Mouse (Mus musculus) hindbrain, postnatal 0 days (tissue): ENCODE results near the gene Abca14. TPM values are rescaled to one million over a fixed set of nuclear protein-coding genes. Genes with fewer than 3 reads are reported as not detected.

Experiments
- ATAC-seq: fragments of 200-750 bp; cut with Nextera tagmentation; 2 replicates; pipeline ENCODE4 v1.8.0; 2017; ENCODE audit warnings: mild to moderate bottlenecking, moderate TSS enrichment, moderate library complexity
- DNase-seq: peaks from one replicate; pipeline ENCODE4 v3.0.0-alpha.2; 2015; ENCODE audit warnings: low spot score
- H3K27ac ChIP-seq: fragments of 300-500 bp; sonication (generic); 2 replicates; pipeline ENCODE4 v1.5.1; 2014; ENCODE audit warnings: mild to moderate bottlenecking
- H3K27me3 ChIP-seq: fragments of 300-500 bp; sonication (generic); 2 replicates; pipeline ENCODE4 v1.6.1; 2014; ENCODE audit warnings: low read length, mixed read lengths; ENCODE audit not compliant: insufficient read depth
- H3K36me3 ChIP-seq: fragments of 300-500 bp; sonication (generic); 2 replicates; pipeline ENCODE4 v1.6.1; 2014; ENCODE audit warnings: low read length, mixed read lengths; ENCODE audit not compliant: insufficient read depth
- H3K4me1 ChIP-seq: fragments of 300-500 bp; sonication (generic); 2 replicates; pipeline ENCODE4 v1.6.1; 2014; ENCODE audit warnings: antibody characterized with exemption, low read length, mixed read lengths; ENCODE audit not compliant: insufficient read depth
- H3K4me2 ChIP-seq: fragments of 300-500 bp; sonication (generic); 2 replicates; pipeline ENCODE4 v1.6.1; 2014; ENCODE audit warnings: low read depth, mild to moderate bottlenecking, low read length, moderate library complexity, mixed read lengths
- H3K4me3 ChIP-seq: fragments of 300-500 bp; sonication (generic); 2 replicates; pipeline ENCODE4 v1.5.1; 2014; ENCODE audit warnings: low read length
- H3K9ac ChIP-seq: fragments of 300-500 bp; sonication (generic); replicated peaks from 2 replicates; pipeline ENCODE4 v1.6.1; 2014; ENCODE audit warnings: mild to moderate bottlenecking, low read length, moderate library complexity, mixed read lengths
- H3K9me3 ChIP-seq: fragments of 300-500 bp; sonication (generic); 2 replicates; pipeline ENCODE4 v1.6.1; 2016; ENCODE audit warnings: low read length, mixed read lengths
- CTCF ChIP-seq: IDR thresholded peaks from 2 replicates; pipeline ENCODE4 v1.5.1; 2016; ENCODE audit warnings: antibody characterized with exemption, control low read depth, low read depth
- WGBS: fragments of 180-500 bp; shearing (Covaris S2); extraction: QIAGEN DNeasy Blood & Tissue Kit; methylation state at CpG from one replicate; pipeline ENCODE4 v1.1.7; 2014; 5-methylcytosine and 5-hydroxymethylcytosine counted together
- polyA plus RNA-seq: library from polyadenylated mRNA; unstranded; fragments of >200 nt; fragmentation: Nextera tagmentation; extraction: Ambion mirVana; gene quantifications from 2 replicates; pipeline ENCODE4 v1.2.1, GENCODE M21; 2015
- total RNA-seq: library from RNA; depleted of rRNA; stranded (reverse); fragments of >200 nt; gene quantifications from 2 replicates; pipeline ENCODE4 v1.2.3, GENCODE M21; 2014

Gene Abca14
- total and polyA plus RNA-seq, 2 experiments from 2014 or later: not detected

DNA sequence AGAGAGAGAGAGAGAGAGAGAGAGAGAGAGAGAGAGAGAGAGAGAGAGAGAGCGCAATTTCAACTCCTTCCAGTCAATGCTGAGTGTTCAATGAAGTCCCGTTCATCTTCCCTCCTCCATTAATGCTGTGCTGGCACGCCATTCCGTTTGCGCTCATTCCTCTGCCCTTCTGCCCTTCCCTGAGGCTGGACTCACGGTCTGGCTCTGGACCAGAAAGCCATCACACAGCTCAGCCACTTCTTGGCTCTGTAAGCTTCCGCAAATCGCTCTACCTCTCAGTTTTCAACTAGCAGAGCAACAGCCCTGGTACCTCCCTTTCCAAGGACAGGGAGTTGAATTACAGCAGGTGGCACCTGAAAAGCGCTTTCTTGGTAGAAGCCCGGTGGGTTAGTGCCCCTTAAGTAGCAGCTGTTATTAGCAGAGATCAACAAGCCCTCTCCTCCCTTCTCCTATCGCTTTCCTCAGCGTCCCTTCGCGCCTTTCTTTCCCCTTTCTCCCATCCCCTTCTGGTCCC is 2.5 kb upstream of the Abca14 start:
- 3% methylated on average over 14 of the region's 14 CpGs for WGBS
- Histone ChIP-seq H3K4me1 (no peaks in the 10 kb centered on the region), H3K36me3 (no peaks in the 10 kb centered on the region), H3K27ac (no peak overlapping the region), H3K27me3 (no peaks in the 10 kb centered on the region), H3K9ac (0 out of 2 replicates have a peak overlapping the region, but pooled peaks have one; percentile 3), H3K4me3 (peak overlapping the region; percentile 34), H3K9me3 (no peaks in the 10 kb centered on the region), H3K4me2 (peak overlapping the region; percentile 55)
- no peak for ATAC-seq
- no peak for TF ChIP-seq CTCF
- DNase-seq: peak; percentile 43

GRCm38 (mm10) chr7:120201771-120202170 is 2.0 kb upstream of the Abca14 start, which contains the start of gene Crym:
Crym (minus strand) TSS chr7:120202111.
- H3K36me3 ChIP-seq: no peaks in the 10 kb centered on the region
- 0 out of 2 replicates have a peak within 1 kb of the TSS, but pooled peaks have one; percentile 3 for H3K9ac ChIP-seq
- ATAC-seq: no peak
- H3K4me1 ChIP-seq: no peaks in the 10 kb centered on the region
- H3K9me3 ChIP-seq: no peaks in the 10 kb centered on the region
- no peaks in the 10 kb centered on the region for H3K27me3 ChIP-seq
- WGBS: 3% methylated on average over 24 of the region's 26 CpGs
- TF ChIP-seq CTCF: no peak
- peak within 1 kb of the TSS; percentile 34 for H3K4me3 ChIP-seq
- no peak within 1 kb of the TSS for H3K27ac ChIP-seq
- H3K4me2 ChIP-seq: peak within 1 kb of the TSS; percentile 55
- no peak for DNase-seq

DNA sequence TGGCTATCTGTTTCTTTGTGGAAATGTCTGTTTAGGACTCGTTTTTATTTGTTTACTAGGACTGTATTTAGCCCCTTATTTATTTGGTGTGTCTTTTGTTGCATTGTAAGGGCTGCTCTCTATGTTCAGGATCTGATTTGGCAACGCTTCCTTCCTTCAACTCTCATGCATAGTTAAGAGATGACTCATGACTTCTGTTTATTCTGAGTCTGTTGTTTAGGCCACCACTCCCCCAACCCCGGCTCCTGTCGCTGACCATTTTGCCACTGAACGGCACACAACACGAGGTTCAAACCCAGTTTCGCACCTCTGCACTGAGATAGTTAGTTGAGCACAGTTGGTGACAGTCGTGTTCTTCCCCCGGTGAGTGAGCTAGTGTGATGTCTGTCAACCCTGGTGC is 2.2 kb downstream of the Abca14 start:
- TF ChIP-seq CTCF: no peak
- ATAC-seq (no peak), DNase-seq (no peak)
- H3K36me3 ChIP-seq: no peaks in the 10 kb centered on the region
- H3K27ac ChIP-seq: no peak overlapping the region
- H3K4me3 ChIP-seq: no peak overlapping the region
- no peaks in the 10 kb centered on the region for H3K4me1 ChIP-seq
- H3K27me3 ChIP-seq: no peaks in the 10 kb centered on the region
- no peak overlapping the region for H3K4me2 ChIP-seq
- no peak overlapping the region for H3K9ac ChIP-seq
- 60% methylated on average over 9 of the region's 9 CpGs for WGBS
- no peaks in the 10 kb centered on the region for H3K9me3 ChIP-seq

- H3K36me3 ChIP-seq: no peaks in the 10 kb centered on the region
- no peaks in the 10 kb centered on the region for H3K4me1 ChIP-seq
- H3K4me3 ChIP-seq: no peak overlapping the region
- ATAC-seq: no peak
- DNase-seq: peak; percentile 19
- no peaks in the 10 kb centered on the region for H3K9me3 ChIP-seq
- no peak overlapping the region for H3K27ac ChIP-seq
- no peak overlapping the region for H3K4me2 ChIP-seq
- H3K27me3 ChIP-seq: no peaks in the 10 kb centered on the region
- no peak overlapping the region for H3K9ac ChIP-seq
- TF ChIP-seq CTCF: no peak
These were observed 24.8 kb downstream of the Abca14 start for GRCm38 (mm10) chr7:120228541-120228940.

DNA sequence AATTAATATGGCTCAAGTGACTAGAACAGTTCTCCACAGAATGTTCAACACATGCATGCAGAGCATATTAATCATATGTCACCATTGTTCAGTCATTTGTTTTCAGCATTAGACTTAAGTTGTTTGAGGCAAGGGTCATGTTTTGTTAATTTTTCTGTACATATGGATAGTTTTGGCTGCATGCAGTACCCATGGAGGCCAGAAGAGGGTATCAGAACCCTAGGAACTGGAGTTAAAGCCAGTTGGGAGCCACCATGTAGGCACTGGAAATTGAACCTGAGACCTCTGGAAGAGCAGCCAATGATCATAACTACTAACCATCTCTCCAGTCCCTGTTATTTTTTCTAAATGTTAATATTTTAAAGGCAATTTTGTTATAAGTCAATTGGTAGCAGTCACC is 37.3 kb downstream of the Abca14 start:
- H3K36me3 ChIP-seq: no peaks in the 10 kb centered on the region
- no peaks in the 10 kb centered on the region for H3K4me1 ChIP-seq
- H3K9me3 ChIP-seq: no peaks in the 10 kb centered on the region
- peak; percentile 46 for TF ChIP-seq CTCF
- no peak overlapping the region for H3K4me2 ChIP-seq
- no peak overlapping the region for H3K9ac ChIP-seq
- H3K27ac ChIP-seq: no peak overlapping the region
- DNase-seq (no peak), ATAC-seq (no peak)
- H3K4me3 ChIP-seq: no peak overlapping the region
- H3K27me3 ChIP-seq: no peaks in the 10 kb centered on the region

DNA sequence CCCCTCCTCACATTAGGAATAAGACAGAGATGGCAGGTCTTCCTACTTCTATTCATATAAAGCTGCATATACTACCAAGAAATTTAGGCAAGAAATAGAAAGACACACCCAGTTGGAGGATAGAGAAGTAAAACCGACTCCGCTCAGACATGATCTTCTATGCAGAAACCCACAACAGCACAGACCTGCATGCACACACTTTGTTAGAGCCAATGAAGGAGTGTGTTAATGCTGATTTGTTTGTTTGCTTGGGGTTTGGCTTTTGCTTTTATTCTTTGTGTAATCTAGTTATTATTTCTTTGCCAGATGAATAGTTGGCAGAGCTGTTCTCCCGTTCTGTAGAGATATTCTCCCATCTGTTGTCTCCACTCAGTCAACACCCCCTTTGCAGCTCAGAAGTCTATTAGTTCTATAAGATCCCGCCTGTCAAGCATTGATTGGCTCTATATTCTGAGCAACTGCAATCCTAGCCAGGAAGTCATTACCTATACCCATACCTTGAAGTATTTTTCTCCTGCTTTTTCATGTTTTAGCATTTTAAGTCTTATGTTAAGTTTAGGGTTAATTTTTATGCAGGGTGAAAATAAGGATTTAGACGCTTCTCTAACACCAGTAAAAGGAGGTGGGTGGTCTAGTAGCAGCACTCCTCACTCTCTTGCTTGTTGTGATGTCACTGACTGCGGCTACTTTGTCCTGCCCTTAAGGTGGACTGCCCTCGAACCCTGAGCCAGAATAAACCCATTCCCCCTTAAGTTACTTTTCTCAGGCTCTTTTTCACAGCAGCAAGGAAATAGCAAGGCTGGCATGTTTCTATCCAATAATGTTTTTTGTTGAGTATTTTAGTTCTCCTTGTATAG is 67.6 kb downstream of the Abca14 start:
- 66% methylated on average over 7 of the region's 7 CpGs for WGBS
- Histone ChIP-seq H3K36me3 (no peaks in the 10 kb centered on the region), H3K4me3 (no peak overlapping the region), H3K4me2 (no peak overlapping the region), H3K27me3 (no peaks in the 10 kb centered on the region), H3K4me1 (no peaks in the 10 kb centered on the region), H3K9ac (no peak overlapping the region), H3K27ac (no peak overlapping the region), H3K9me3 (no peaks in the 10 kb centered on the region)
- ATAC-seq: no peak
- no peak for DNase-seq
- no peak for TF ChIP-seq CTCF

DNA sequence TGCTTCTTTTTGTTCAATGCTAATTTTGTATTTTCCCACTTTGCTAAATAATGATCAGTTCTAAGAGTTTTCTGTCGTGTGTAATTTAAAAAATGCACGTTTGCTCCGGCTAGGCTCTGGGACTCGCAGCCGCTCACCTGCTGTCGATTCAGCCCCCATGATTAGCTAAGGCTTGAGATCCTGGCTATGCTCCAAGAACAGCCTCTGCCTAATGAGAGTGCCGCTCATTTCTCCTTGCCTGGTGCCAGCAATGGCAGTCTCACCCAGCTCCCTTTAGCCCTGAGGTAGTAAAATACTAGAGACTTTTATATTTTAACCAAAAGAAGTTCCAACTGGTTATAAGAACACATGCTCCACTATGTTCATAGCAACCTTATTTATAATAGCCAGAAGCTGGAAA is 68.3 kb downstream of the Abca14 start:
- Histone ChIP-seq H3K27ac (no peak overlapping the region), H3K4me1 (no peaks in the 10 kb centered on the region), H3K9ac (no peak overlapping the region), H3K4me3 (no peak overlapping the region), H3K9me3 (no peaks in the 10 kb centered on the region), H3K4me2 (no peak overlapping the region), H3K36me3 (no peaks in the 10 kb centered on the region), H3K27me3 (no peaks in the 10 kb centered on the region)
- WGBS: 28% methylated on average over 7 of the region's 7 CpGs
- DNase-seq: peak; percentile 79
- no peak for TF ChIP-seq CTCF
- ATAC-seq: peak; percentile 55; the same call in 1 of the 2 replicates
